Mouse (Mus musculus) CH12.LX (cell line): ENCODE measurements around the gene Syna. TPM values are rescaled to one million over a fixed set of nuclear protein-coding genes. Genes with fewer than 3 reads are reported as not detected.

Source experiments
- DNase-seq: peaks from one replicate; pipeline ENCODE4 v3.0.0-alpha.2; 2013; ENCODE audit errors: extremely low read depth
- H3K27ac ChIP-seq: 2 replicates; pipeline ENCODE4 v1.5.1; 2012; ENCODE audit warnings: low read depth, mild to moderate bottlenecking, control low read depth, moderate library complexity; ENCODE audit not compliant: insufficient read depth
- H3K27me3 ChIP-seq: replicated peaks from 2 replicates; pipeline ENCODE3; 2012; ENCODE audit warnings: inconsistent platforms
- H3K36me3 ChIP-seq, 2 experiments: replicated peaks in 1 of 2; 2 replicates each; pipeline versions ENCODE3 to v1.6.1; 2012; ENCODE audit warnings: inconsistent platforms in 1 of 2, low read length in 1 of 2, mild to moderate bottlenecking in 1 of 2, mixed read lengths in 1 of 2, moderate library complexity in 1 of 2; ENCODE audit not compliant: control insufficient read depth in 1 of 2, insufficient read depth in 1 of 2
- H3K4me1 ChIP-seq, 2 experiments: 2 replicates each; pipeline ENCODE4 v1.6.1; 2012; ENCODE audit warnings: inconsistent platforms in 1 of 2, moderate library complexity in 1 of 2; ENCODE audit not compliant: insufficient read depth in 2 of 2, control insufficient read depth in 1 of 2
- H3K4me2 ChIP-seq: 2 replicates; pipeline ENCODE4 v1.6.1; 2012; ENCODE audit warnings: low read depth, mild to moderate bottlenecking, control low read depth; ENCODE audit not compliant: poor library complexity, insufficient read depth, severe bottlenecking
- H3K4me3 ChIP-seq, 3 experiments: fragments of 150-350 bp in 1 of 3; sonication (generic) in 1 of 3; replicated peaks in 1 of 3; 2 replicates each; pipeline versions ENCODE3 to v1.5.1; 2011 to 2012; ENCODE audit warnings: low read depth in 2 of 3, low read length in 2 of 3, mild to moderate bottlenecking in 2 of 3, moderate library complexity in 2 of 3, control low read depth in 1 of 3, improper control_type of control experiment in 1 of 3, inconsistent platforms in 1 of 3, mixed read lengths in 1 of 3; ENCODE audit not compliant: poor library complexity in 1 of 3
- H3K79me2 ChIP-seq: replicated peaks from 2 replicates; pipeline ENCODE4 v1.6.1; 2012; ENCODE audit warnings: mild to moderate bottlenecking, moderate library complexity; ENCODE audit not compliant: control insufficient read depth, poor library complexity, insufficient read depth, severe bottlenecking; ENCODE audit errors: extremely low read depth
- H3K9ac ChIP-seq: 2 replicates; pipeline ENCODE4 v1.6.1; 2012; ENCODE audit warnings: low read depth, mild to moderate bottlenecking, control low read depth, moderate library complexity; ENCODE audit not compliant: insufficient read depth
- H3K9me3 ChIP-seq: replicated peaks from 2 replicates; pipeline ENCODE3; 2012; ENCODE audit warnings: low read length, inconsistent platforms, mixed read lengths
- BHLHE40 ChIP-seq: IDR thresholded peaks from 2 replicates; pipeline ENCODE4 v1.6.1; 2011; ENCODE audit warnings: mild to moderate bottlenecking, low read depth, low read length, improper control_type of control experiment
- CHD1 ChIP-seq: IDR thresholded peaks from 2 replicates; pipeline ENCODE4 v1.6.1; 2012; ENCODE audit warnings: low read depth, low read length, improper control_type of control experiment, inconsistent platforms
- CTCF ChIP-seq, 2 experiments: IDR thresholded peaks in 1 of 2; conservative IDR thresholded peaks in 1 of 2; 2 replicates each; pipeline ENCODE4 v1.5.1; 2011 to 2012; ENCODE audit warnings: low read depth in 2 of 2, low read length in 2 of 2, improper control_type of control experiment in 1 of 2, inconsistent platforms in 1 of 2, mild to moderate bottlenecking in 1 of 2, moderate library complexity in 1 of 2
- EP300 ChIP-seq: IDR thresholded peaks from 2 replicates; pipeline ENCODE4 v1.6.1; 2011; ENCODE audit warnings: low read length, improper control_type of control experiment
- MYC ChIP-seq: IDR thresholded peaks from 2 replicates; pipeline ENCODE4 v1.6.1; 2011; ENCODE audit warnings: low read depth, mild to moderate bottlenecking, improper control_type of control experiment, low read length
- NELFE ChIP-seq: IDR thresholded peaks from 2 replicates; pipeline ENCODE4 v1.6.1; 2011; ENCODE audit warnings: low read depth, low read length, improper control_type of control experiment
- POLR2AphosphoS2 ChIP-seq: IDR thresholded peaks from 2 replicates; pipeline ENCODE4 v1.6.1; 2011; ENCODE audit warnings: low read depth, low read length, improper control_type of control experiment
- RAD21 ChIP-seq: IDR thresholded peaks from 2 replicates; pipeline ENCODE4 v1.6.1; 2011; ENCODE audit warnings: low read depth, mild to moderate bottlenecking, low read length, improper control_type of control experiment, moderate library complexity
- SMC3 ChIP-seq: IDR thresholded peaks from 2 replicates; pipeline ENCODE4 v1.6.1; 2011; ENCODE audit warnings: low read depth, low read length, improper control_type of control experiment
- USF1 ChIP-seq: IDR thresholded peaks from 2 replicates; pipeline ENCODE4 v1.6.1; 2014; ENCODE audit warnings: low read depth, mild to moderate bottlenecking, inconsistent platforms, low read length, improper control_type of control experiment
- USF2 ChIP-seq: conservative IDR thresholded peaks from 2 replicates; pipeline ENCODE4 v1.6.1; 2011; ENCODE audit warnings: low read depth, low read length, improper control_type of control experiment
- dilution Hi-C: fragments of 300-500 bp; cut with MboI; formaldehyde crosslinking; loops from 2 replicates; pipeline ENCODE4 v1.14.3; 2020; ENCODE audit warnings: low sequenced_read_pairs; ENCODE audit not compliant: extremely low pct_unique_long_range_greater_than_20kb, extremely low pct_ligation_motif_present
- in situ Hi-C: fragments of 300-500 bp; cut with MboI; formaldehyde crosslinking; loops from 3 replicates; pipeline ENCODE4 v1.14.3; 2019; ENCODE audit warnings: low sequenced_read_pairs, low pct_ligation_motif_present, low pct_unique_long_range_greater_than_20kb, mixed read lengths
- polyA plus RNA-seq: library from polyadenylated mRNA; unstranded; fragments of >175 nt; gene quantifications from 2 replicates; pipeline ENCODE4 v1.2.1, GENCODE M21; 2012; ENCODE audit warnings: low read depth; ENCODE audit not compliant: insufficient read length
- total RNA-seq, 2 experiments: library from RNA; depleted of rRNA; stranded (reverse); fragments of 300-350 nt in 1 of 2; fragments of >200 nt in 1 of 2; gene quantifications; 2 replicates each; pipeline ENCODE4 v1.2.3; 2012 to 2014

The Syna gene
- total and polyA plus RNA-seq, 3 experiments = 0.13 to 4.0 (median 0.13) TPM

DNA sequence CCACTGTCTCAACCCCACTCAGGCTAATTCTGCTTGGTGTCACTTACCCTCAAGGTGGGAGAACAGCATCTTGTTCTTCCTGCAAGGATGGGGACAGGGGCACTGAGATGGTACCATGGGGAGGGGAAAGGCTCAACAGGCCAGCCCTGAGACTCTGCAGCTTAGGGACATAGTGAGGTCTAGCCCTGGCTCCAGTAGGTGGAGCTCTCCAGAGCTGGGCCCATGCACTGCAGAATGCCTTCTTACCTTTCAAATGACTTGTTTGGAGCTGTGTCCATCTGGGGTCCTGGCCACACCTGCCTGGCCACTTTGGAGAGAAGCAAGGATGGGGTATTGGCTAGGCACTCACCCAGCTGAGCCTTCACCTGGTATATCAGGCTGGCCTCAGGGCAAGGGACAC lies 46.3 kb upstream of the Syna start:
- Histone ChIP-seq H3K4me2 (no peak overlapping the region), H3K79me2 (peaks cover 22% of the 10 kb centered on the region), H3K9ac (no peak overlapping the region), H3K9me3 (no peaks in the 10 kb centered on the region), H3K36me3 (peaks cover 65 to 87% of the 10 kb centered on the region in 2 experiments), H3K27ac (no peak overlapping the region), H3K4me3 (no peak overlapping the region), H3K27me3 (no peaks in the 10 kb centered on the region), H3K4me1 (peaks cover 7 to 42% of the 10 kb centered on the region in 2 experiments)
- TF ChIP-seq RAD21 (peak; percentile 14), USF1 (no peak), BHLHE40 (no peak), CTCF (conservative IDR thresholded peaks at IDR 0.05 in 1 of 2, IDR thresholded peaks at IDR 0.05 in 1 of 2; ENCODE audit: low read depth in 2 of 2, low read length in 2 of 2) (peak in 1 of 2 experiments; percentile 52; a peak in 2 of 4 replicates), NELFE (no peak), MYC (no peak), SMC3 (peak; percentile 46), CHD1 (no peak)
- in situ Hi-C loops = loop anchor here (25.0 kb wide), 1 partner anchor 244 kb away; no protein-coding TSS in a partner anchor
- no peak for DNase-seq
- dilution Hi-C loops = no loop called here

DNA sequence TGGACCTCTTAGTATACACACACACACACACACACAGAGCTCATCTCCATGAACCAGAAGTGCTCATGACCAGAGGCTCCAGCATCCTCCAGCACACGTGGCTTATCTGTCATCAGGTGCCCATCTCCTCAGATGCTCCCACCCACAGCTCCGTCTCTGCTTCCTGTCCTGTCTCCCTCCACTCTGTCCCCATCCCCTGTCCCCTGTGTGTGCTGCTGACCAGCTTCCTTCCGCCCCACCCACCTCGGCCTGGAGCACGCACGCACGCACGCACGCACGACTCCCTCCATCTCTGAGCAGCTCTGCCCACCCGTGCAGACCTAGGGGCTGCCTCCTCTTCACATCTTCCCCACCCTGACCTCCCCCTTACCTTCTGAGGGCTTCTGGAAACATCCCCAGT lies 44.4 kb upstream of the Syna start:
- H3K36me3 ChIP-seq = peaks cover 80 to 94% of the 10 kb centered on the region in 2 experiments

DNA sequence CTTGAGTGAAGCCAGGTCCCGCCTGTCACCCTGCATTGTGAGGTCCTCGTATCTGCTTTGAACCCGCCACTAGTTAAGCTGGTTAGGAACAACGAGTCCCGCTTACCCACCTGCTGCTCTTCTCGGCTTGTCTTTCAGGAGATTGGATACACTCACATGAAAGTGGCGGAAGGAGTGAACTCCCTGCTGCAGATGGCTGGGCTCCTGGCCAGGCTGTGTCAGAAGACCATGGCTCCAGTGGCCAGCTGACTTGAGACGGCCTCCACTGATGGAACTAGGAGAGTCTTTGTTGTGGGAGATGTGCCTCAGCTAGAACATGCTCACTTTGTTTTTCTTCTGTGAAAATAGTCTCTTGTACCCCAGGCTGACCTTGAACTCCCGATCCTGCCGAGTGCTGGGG lies 37.7 kb upstream of the Syna start:
- no peaks in the 10 kb centered on the region for H3K79me2 ChIP-seq
- H3K27ac ChIP-seq = no peak overlapping the region
- TF ChIP-seq POLR2AphosphoS2 (0 out of 2 replicates have a peak, but pooled peaks have one; percentile 7), EP300 (no peak)

More for the DNA sequence above, 44.4 kb upstream of the Syna start:
- Histone ChIP-seq H3K4me1 (peaks cover 2 to 27% of the 10 kb centered on the region in 2 experiments; a peak in 3 of 4 replicates), H3K9me3 (no peaks in the 10 kb centered on the region), H3K4me3 (no peak overlapping the region), H3K4me2 (no peak overlapping the region), H3K27me3 (no peaks in the 10 kb centered on the region), H3K27ac (no peak overlapping the region), H3K9ac (no peak overlapping the region), H3K79me2 (peaks cover 6% of the 10 kb centered on the region; the same call in 1 of the 2 replicates)
- in situ Hi-C loops (loop anchor here (25.0 kb wide), 1 partner anchor 242 kb away; no protein-coding TSS in a partner anchor), dilution Hi-C loops (no loop called here)
- DNase-seq = no peak
- TF ChIP-seq USF2 = no peak

More for the DNA sequence above, 37.7 kb upstream of the Syna start:
- in situ Hi-C loops (no loop called here), dilution Hi-C loops (no loop called here)
- Histone ChIP-seq H3K4me1 (no peaks in the 10 kb centered on the region), H3K4me2 (no peak overlapping the region), H3K27me3 (no peaks in the 10 kb centered on the region), H3K36me3 (peaks cover 88 to 96% of the 10 kb centered on the region in 2 experiments), H3K9me3 (peaks cover 3% of the 10 kb centered on the region), H3K9ac (no peak overlapping the region), H3K4me3 (no peak overlapping the region)
- DNase-seq = no peak
